Mouse (Mus musculus): ENCODE measurements at regions not wholly inside any gene's neighbourhood (a gene's known extent, or its start where the extent isn't known, plus 50 kb on each side); places are given as distances from the start of the nearest gene placed in this dataset.

DNA sequence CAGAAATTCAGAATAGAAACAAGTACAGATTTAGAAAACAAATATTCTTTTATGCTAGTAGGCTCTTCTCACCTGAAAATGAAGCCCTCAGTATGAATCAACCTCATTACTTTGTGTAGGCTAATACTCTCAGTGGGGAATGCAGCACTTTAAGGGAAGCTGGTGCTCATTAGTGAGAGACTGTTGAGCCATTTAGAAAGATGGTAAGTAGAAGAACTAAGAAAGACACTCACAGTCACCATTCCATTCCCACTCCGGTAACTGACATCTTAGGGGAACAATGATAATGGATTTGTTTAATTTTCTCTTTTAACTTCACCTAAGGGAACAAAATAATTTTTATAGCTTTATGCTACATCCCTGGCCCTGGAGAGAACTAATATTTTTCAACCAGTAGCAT lies 648.0 kb upstream of the Nova1 start:
- DNase-seq (ENCODE audit: inconsistent age in 2 of 2, low spot score in 1 of 2): no peak

DNA sequence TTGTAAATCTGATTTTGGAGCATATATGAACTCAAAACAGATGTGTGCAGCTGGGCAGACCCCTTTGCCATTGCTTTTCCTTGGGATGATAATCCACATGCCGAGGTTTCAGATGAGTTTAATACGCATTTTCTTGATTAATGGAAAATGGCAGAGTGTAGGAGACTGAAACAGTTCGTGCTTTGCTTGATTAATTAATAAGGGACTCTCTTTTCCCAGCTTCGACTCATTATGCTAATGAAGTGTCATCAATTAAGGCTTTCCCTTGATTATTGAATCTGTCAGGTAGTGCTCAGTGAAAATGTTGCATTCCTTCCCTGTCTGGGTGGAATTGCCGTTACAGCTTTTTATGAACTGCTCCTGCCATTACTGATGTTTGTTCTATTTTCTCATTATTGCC lies 647.2 kb upstream of the Nova1 start:
- no peak for DNase-seq (ENCODE audit: inconsistent age in 2 of 2, low spot score in 1 of 2)

DNA sequence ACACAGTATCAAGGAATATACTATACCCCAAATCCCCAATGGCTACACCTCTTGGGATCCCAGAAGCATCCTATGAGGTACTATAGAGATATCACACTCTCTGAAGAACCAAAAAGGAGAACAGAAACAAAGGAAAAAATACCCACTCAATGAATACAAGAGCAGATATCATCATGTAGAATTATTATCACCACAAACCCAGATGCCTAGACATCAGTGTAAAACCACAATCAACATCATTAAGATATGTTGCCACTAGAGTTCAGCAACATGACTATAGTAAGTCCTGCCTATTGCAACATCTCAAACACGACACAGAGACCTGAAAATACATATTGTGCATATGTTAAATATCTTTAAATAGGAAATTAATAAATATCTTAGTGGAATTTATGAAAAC lies 612.9 kb upstream of the Nova1 start:
- no peak for DNase-seq (ENCODE audit: inconsistent age in 2 of 2, low spot score in 1 of 2)

DNA sequence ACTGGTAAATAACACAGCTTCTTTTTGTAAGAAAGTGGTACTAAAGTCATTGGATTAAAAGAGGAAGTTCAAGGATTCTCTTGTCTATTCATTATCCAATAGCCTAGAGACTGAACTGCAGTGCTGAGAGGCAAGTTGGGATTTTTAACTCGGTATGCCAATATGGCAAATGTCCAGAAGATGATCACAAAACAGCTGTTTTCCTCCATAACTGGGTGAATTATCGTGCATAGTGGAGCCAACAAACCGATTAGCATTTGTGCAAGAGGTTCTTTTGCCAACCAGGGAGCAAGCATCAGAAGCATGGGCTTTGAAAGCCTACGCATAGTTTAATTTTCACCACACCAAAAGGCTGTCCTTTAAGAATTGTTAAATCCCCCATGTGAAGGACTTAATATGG lies 593.5 kb upstream of the Nova1 start:
- no peak for DNase-seq (ENCODE audit: inconsistent age in 2 of 2, low spot score in 1 of 2)

DNA sequence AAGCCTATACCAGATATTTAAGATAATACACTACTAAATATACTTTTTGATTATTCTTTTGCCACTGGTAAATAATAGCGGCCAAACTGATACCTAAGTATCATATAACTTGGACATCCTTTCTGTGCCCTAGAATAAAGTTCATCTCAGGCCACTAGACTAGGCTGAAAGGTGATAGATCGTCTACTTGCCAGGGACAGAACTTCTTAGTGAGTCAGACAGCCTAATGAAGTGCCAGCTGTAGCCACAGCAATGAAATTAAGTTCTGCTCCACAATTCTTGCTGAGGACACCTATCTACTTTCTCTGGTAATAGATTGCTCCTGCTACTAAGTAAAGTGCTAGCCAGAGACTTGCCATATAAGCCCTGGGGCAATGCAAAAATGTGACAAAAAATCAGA lies 587.8 kb upstream of the Nova1 start:
- DNase-seq (ENCODE audit: inconsistent age in 2 of 2, low spot score in 1 of 2): no peak

DNA sequence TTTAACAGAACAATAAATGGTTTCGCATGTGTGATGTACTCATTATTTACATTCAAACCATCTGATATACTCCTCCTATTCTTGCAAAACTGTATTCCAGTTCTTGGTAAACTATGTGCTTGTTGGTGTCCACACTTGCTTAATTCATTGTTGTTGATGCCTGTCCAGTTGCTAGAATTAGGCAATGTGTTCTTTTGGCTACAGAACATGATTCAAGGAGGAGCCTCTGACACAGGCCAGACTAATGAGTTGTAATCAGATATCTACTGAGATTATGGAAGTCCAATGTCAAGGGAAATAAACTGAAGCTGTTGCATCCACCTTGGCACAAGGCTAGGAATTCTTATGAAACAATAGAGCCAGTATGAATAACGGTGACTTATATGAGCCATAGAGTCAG lies 587.4 kb upstream of the Nova1 start:
- peak in 1 of 2 experiments; percentile 49 for DNase-seq (ENCODE audit: inconsistent age in 2 of 2, low spot score in 1 of 2)

DNA sequence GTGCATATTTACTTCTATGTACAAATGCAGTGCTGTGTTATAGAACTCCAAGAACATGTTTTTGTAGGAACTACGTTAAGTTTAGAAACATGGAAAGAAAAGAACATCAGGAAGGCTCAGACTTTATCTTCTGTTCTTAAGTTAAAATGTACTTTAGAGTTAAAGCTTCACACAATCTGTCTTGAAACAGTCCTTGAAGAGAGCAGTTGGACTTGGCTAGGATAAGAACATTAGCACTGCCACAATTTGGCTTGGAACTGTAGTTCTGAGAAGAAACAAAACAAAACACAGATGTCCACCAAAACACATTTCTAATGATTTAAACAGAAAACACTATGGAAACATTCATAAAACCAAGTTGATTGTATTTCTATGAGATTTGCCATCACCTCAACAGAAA lies 564.5 kb upstream of the Nova1 start:
- DNase-seq (ENCODE audit: inconsistent age in 2 of 2, low spot score in 1 of 2): no peak

DNA sequence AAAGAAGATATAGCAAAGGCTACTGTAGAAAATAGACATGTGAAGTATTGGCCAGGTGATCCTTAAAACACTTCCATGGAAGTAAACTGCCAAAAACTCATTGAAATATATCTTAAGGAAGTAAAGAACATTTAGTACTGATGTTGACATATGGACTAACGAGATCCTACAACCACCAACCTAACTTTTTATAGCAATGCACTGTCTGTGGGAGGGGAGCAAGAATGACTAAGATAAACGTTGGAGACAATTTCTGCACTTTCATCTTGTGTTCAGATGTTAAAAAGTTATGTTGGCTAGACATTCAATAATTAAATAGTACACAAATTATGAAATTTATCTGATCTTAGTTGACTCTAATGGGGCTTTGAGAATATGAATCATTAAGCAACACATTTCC lies 534.5 kb upstream of the Nova1 start:
- no peak for DNase-seq (ENCODE audit: inconsistent age in 2 of 2, low spot score in 1 of 2)

DNA sequence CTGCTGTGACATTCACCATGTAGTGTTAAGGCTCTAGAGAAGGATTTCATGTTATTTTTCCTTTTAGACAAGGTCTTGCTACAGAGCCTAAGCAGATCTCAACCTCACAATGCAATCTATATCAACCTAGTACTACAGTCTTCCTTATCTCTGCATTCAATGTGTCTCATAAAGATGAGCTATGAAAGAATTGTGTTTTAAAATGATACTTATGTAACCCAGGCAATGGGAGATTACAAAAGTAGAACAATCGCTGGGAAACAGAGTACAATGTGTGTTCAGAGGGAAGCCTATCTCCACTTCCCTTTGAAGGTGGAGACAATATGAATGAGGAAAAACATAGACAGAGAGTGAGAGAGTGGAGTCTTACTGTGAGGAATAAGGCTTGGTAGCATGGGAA lies 532.5 kb upstream of the Nova1 start:
- DNase-seq (ENCODE audit: inconsistent age in 2 of 2, low spot score in 1 of 2): no peak

DNA sequence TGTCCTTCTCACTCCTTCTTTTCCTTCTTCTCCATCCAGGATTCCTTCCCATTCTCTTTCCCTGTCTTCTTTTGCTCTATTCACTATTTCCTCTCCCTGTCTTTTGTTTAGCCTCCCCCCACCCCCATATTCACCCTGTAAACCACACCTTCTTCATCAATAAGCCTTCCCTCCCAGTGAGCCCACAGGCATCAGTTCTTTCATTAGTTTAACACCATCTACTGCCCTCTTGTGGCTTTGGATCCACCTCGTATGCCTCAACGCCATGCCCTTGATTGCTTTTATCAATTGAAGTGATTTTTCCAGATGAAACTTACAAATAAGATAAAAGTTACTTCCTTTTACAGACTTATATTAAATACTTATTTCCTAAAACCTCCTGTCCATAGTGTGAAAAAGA lies 494.7 kb upstream of the Nova1 start:
- DNase-seq (ENCODE audit: inconsistent age in 2 of 2, low spot score in 1 of 2): no peak

DNA sequence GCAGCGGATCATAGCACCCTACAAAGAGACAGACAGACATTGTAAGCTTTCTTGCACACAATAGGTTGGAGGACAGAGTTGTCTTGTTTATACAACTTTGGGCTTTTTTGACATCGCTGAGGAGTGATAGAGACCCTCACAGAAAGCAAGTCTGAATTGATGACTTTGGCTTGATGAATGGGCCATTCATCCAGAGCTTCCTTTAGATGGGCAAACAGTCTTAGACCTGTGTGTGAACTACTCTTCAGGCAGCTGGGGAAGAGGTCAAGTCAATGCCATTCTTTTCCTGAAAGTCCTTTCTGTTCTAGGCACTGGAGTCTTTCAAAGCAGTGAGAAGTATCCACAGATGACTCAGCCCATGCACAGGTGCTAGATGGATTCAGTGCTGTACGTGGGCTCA lies 457.2 kb upstream of the Nova1 start:
- DNase-seq (ENCODE audit: inconsistent age in 2 of 2, low spot score in 1 of 2): no peak

DNA sequence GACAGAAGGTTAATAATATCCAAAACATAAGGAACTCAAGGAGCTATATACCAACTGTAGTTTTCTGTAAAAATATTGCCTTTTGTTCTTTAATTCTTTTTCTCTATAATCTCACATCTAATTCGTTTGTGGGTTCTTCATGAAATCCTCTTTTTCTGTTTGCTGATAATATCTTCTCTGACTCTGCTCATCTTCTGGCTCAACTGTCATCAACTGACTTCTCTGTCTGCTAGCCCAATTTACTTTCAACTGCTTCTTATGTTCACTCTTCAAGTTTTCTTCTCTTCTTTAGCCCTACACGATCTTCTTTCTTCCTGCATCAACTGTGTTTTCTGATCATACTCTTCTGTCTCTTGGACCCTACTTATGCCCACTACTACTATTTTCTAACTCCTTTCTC lies 453.6 kb upstream of the Nova1 start:
- no peak for DNase-seq (ENCODE audit: inconsistent age in 2 of 2, low spot score in 1 of 2)

DNA sequence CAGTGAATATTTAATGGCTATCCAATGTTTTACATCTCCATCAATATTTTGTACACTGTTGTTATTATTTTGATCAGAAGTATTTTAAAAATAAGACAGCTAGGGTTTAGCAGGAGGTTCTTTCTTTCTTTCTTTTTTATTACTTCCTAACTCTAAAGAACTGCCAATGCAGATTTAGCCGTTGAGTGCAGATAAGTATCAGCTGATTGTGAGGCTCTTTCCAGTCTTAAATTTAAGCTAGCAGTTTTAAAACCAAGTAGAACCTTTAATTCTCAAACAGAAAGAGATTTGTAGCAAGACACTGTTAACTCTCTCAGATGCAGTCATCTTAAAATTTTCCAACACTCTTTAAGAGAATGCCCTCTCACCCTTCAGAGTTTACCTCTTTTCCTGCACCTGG lies 445.4 kb upstream of the Nova1 start:
- DNase-seq (ENCODE audit: inconsistent age in 2 of 2, low spot score in 1 of 2): no peak

DNA sequence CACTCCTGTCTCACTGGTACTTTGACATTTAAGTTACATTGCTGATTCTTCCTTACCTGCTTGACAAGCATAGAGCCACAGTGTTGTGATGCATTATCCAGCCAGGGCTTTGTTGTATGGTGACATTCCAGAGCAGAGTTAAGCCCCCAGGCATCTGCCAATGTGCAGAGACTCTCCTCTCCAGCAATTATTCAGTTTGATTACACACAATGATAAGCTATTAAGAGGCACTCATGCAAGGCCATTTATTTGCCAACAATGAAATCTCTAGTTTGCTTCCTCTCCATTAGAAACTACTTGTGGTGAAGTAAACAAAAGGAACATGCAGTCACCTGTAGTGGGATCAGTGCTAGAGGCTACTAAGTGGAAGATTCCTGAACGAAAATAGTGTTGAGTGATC lies 444.7 kb upstream of the Nova1 start:
- DNase-seq (ENCODE audit: inconsistent age in 2 of 2, low spot score in 1 of 2): no peak

DNA sequence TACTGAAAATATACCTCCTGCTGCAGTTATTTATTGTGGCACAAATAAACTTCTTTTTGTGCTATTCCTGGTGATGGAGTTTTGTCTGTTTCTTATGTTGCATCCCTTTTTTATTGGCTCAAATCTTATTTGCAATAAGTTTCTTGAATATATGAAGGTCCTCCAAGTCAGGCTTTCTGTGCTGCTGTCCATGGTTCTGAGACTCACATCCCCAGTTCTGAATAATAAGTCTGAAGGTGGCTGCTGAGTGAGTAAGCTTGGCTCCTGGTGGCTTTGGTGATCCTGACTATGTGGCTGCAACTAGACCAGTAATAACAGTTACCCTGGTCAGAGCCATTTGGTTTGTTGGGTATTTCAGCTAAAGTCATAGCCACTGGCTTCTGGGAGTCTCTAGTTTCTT lies 433.6 kb upstream of the Nova1 start:
- DNase-seq (ENCODE audit: inconsistent age in 2 of 2, low spot score in 1 of 2): no peak

DNA sequence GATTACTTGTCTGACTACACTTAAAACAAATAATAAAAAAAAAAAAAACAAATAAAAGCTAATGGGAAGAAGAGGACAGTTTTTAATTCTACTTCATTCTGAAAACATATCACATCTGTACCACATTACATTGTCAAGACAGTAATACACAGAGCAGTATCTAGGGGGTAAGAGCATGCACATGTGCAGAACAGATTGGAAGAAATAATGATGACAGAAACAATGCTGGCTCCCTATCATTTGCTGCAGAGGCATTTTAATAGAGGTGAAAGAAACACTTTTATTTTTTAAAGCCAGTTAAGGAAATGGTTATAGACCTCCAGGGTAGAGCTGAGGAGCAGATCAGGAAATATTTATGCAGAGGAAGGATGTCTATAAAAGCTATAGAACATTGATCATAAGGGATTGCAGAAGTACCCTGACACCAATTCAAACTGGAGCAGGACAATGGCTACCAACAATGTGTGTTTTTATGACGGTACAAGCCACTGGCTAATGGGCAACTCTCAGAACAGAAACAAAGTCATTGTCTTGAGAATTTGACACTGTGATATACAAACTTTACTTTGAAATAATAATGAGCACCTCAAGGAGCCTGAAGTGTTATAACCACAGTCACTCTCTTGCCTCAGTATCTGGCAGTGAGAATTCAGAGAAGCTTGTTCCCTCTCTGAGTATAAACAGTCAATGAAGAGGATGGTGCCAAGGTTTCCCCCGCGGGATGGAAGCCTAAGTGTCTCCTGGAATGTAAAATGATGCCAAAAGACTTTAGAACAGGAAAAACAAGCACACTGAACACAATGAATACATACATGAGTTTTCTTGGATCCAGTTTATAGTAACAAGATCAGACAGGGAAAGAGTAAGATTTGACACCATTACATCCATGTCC lies 425.1 kb upstream of the Nova1 start:
- no peak for DNase-seq (ENCODE audit: inconsistent age in 2 of 2, low spot score in 1 of 2)

DNA sequence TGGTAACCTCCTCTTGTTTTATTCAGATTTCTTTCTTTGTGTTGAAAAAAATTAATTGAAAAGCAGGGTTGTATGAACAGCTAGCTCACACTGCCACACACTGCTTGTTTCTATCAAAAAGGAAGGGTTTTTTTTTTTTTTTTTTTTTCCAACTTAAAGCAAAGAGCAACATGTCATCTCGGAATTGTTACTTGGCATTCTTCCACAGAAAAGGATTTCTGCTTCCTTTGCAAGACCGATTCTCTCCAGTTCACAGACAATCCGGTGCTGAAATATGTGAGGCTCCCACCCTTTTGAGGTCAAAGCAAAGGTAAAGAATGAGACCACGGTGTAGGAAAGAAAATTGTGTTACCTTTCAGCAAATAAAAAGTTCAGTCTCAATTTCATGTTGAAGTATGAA lies 401.3 kb upstream of the Nova1 start:
- no peak for DNase-seq (ENCODE audit: inconsistent age in 2 of 2, low spot score in 1 of 2)

DNA sequence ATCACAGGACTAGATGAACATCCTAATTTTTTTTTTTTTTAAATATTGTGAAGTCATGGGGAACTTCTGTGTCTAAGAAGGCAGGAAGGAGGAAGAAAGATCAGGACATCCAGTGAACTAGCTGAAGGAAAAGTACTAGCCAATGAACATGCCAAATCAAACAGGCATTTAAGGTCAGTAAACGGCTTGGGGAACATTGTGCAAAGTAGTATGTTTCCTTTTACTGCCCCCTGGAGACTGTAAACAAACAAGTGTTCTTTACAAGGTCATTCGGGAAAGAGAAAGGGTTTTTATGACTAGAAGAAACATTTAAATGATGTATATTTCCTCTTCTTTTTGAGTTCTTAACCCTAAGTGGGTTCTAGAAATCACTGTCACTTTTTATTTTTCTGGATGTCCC lies 400.6 kb upstream of the Nova1 start:
- peak in 1 of 2 experiments; percentile 35 for DNase-seq (ENCODE audit: inconsistent age in 2 of 2, low spot score in 1 of 2)

DNA sequence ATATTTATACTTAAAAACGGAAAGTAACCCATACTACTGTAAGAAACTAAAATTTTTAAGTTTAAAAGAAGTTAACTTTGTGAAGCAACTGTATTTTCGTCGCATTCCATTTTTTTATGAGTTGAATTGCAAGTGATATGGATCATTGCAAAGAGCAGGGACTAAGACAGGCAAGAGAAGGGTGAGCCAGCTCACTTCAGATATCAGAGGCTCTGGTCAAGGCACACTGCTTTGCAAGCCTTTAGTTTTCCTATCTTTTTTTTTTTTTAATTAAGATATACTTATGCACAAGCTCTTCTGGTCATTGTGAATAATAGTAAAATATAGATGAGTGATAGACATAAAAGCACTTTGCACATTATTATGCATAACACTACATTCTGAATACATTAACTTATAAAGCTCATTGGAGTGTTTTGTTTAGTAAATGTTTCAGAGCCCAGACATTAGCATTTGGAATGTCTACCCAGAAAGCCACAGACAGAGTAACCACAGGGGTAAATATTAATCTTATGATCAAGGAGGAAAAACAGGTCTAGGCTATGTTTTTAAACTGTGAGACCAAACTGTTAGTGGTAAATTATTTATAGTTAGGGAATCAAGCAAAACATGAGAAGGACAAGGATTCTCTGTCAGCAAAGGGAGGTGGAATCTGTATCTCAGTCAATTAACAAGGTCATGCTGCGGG lies 392.8 kb upstream of the Nova1 start:
- DNase-seq (ENCODE audit: inconsistent age in 2 of 2, low spot score in 1 of 2): no peak

DNA sequence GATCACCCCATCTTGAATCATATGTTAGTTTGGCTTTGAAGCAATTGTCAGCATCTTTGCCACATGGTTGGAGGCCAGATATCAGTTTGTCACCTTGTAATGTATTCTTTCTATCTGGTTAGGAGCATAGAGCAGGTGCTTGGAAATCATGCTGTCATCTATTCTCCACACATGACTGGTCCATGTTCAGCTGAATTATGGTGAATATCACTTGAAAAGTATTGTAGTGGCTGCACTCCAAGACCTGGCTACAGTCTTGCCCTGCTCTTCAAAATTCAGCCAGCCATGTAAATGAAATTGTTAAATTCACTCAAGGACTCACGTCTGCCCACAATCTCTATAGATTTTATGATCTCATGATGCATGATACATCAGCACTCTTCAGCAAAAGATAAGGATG lies 384.2 kb upstream of the Nova1 start:
- DNase-seq (ENCODE audit: inconsistent age in 2 of 2, low spot score in 1 of 2): no peak

DNA sequence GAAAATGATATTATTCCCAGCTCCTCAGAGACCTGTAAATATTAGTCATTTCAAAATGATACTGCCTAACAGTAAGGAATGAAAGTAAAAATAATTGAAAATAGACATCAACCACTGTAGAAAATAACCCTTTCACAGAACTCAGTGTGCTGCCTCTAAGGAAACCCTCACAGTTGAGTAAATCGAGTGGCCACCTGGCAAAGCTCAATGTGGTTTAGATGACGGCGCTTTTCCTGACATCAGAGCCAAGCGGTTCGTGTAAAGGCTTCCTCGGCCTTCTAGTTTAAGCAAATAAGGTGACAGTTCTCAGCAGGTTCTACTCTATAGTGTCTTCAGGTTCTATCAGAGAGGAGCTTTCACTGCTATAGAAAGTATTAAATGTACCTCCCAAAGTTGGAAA lies 379.9 kb upstream of the Nova1 start:
- no peak for DNase-seq (ENCODE audit: inconsistent age in 2 of 2, low spot score in 1 of 2)

DNA sequence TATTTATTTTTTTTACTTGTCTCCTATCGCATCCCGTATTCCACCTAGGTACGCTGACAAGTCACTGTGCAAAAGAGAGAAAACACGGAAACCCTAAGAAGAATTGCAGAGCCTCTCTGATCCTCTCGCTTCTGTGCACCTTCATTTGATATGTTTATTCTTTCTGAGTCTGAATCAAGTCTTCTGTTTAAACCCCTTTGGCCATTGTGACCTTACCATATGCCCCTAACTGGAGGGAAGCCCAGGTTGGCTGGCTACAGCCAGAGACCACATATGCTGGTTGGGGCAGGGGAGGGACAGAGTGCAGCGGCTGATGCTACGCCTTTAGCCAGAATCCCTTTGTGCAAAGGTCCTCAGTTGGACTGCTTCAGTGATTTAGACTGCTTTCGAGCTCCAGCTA lies 346.0 kb upstream of the Nova1 start:
- no peak for DNase-seq (ENCODE audit: inconsistent age in 2 of 2, low spot score in 1 of 2)

Data from adrenal gland, adult (tissue).